Mouse (Mus musculus) neural tube, embryonic 15.5 days (tissue): ENCODE measurements at regions not wholly inside any gene's neighbourhood (a gene's known extent, or its start where the extent isn't known, plus 50 kb on each side); places are given as distances from the start of the nearest gene placed in this dataset.

Experiments used
- ATAC-seq: fragments of 200-750 bp; cut with Nextera tagmentation; 2 replicates; pipeline ENCODE4 v1.8.0; 2017; ENCODE audit warnings: mild to moderate bottlenecking, moderate TSS enrichment, moderate library complexity; ENCODE audit not compliant: low FRiP score
- H3K27ac ChIP-seq: fragments of 300-500 bp; sonication (generic); replicated peaks from 2 replicates; pipeline ENCODE4 v1.5.1; 2015; ENCODE audit warnings: mild to moderate bottlenecking, inconsistent platforms
- H3K27me3 ChIP-seq: fragments of 300-500 bp; sonication (generic); replicated peaks from 2 replicates; pipeline ENCODE4 v1.6.1; 2015; ENCODE audit warnings: inconsistent platforms
- H3K36me3 ChIP-seq: fragments of 300-500 bp; sonication (generic); 2 replicates; pipeline ENCODE4 v1.6.1; 2015; ENCODE audit warnings: inconsistent platforms
- H3K4me1 ChIP-seq: fragments of 300-500 bp; sonication (generic); 2 replicates; pipeline ENCODE4 v1.6.1; 2015; ENCODE audit warnings: inconsistent platforms
- H3K4me2 ChIP-seq: fragments of 300-500 bp; sonication (generic); 2 replicates; pipeline ENCODE4 v1.6.1; 2015; ENCODE audit warnings: inconsistent platforms, mild to moderate bottlenecking, moderate library complexity
- H3K4me3 ChIP-seq: fragments of 300-500 bp; sonication (generic); replicated peaks from 2 replicates; pipeline ENCODE4 v1.5.1; 2015; ENCODE audit warnings: mild to moderate bottlenecking, inconsistent platforms
- H3K9ac ChIP-seq: fragments of 300-500 bp; sonication (generic); replicated peaks from 2 replicates; pipeline ENCODE4 v1.6.1; 2015; ENCODE audit warnings: mild to moderate bottlenecking, inconsistent platforms
- H3K9me3 ChIP-seq: fragments of 300-500 bp; sonication (generic); replicated peaks from 2 replicates; pipeline ENCODE4 v1.6.1; 2016; ENCODE audit warnings: inconsistent platforms
- WGBS: fragments of 180-500 bp; shearing (Covaris S2); methylation state at CpG from one replicate; pipeline ENCODE4 v1.1.7; 2015; ENCODE audit warnings: mixed read lengths; 5-methylcytosine and 5-hydroxymethylcytosine counted together

DNA sequence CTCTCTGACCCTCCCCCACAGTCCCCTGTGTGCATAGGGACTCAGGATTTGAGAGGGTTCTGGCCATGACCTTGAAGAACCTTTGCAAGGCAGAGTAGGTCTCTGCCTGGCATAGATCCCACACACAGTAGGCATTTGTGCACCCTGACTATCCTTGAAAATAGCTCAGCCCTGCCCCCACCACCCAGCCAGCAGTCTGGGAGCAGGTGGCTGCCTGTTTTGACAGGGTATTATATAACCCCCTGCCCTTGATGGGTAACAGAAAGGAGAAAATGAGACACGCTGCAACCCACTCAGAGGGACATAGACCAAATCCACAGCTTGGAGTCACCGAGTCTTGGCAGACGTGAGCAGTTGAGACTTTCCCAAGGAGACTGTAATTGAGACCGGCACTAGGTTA is 58.9 kb upstream of the Zfp536 start:
- H3K4me2 ChIP-seq, result no peak overlapping the region
- H3K4me1 ChIP-seq, result peaks cover 20% of the 10 kb centered on the region
- ATAC-seq, result 0 out of 2 replicates have a peak, but pooled peaks have one; percentile 23

DNA sequence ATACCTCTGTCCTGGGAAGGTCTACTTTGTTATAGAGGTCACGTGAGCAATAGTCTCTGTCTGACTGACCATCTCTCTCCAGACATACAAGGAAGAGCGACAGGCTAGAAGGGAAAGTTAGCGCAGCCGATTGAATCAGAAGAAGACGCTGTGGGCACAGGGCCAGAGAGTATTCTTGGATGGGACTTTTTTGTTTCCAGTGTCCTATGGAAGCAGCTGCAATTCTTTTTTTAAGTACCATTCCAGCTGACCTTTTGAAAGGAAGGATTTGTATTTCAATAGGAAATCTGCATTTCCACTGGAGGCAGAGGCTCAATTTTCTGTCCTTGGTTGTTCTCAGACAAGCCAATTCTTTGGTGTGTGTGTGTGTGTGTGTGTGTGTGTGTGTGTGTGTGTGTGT is 52.3 kb upstream of the Zfp536 start:
- no peak overlapping the region for H3K4me3 ChIP-seq
- 48% methylated on average over 5 of the region's 5 CpGs for WGBS
- no peaks in the 10 kb centered on the region for H3K36me3 ChIP-seq
- no peak overlapping the region for H3K9ac ChIP-seq
- no peak for ATAC-seq
- H3K9me3 ChIP-seq, result no peaks in the 10 kb centered on the region
- H3K4me1 ChIP-seq, result no peaks in the 10 kb centered on the region
- H3K27ac ChIP-seq, result no peak overlapping the region
- H3K27me3 ChIP-seq, result no peaks in the 10 kb centered on the region
- no peak overlapping the region for H3K4me2 ChIP-seq

More for the DNA sequence above, 58.9 kb upstream of the Zfp536 start:
- Histone ChIP-seq H3K4me3 (no peak overlapping the region), H3K9me3 (no peaks in the 10 kb centered on the region), H3K27ac (no peak overlapping the region), H3K36me3 (no peaks in the 10 kb centered on the region), H3K9ac (no peak overlapping the region), H3K27me3 (no peaks in the 10 kb centered on the region)
- 36% methylated on average over 4 of the region's 4 CpGs for WGBS
